Mouse (Mus musculus) 416B (cell line): ENCODE results near the gene 4922502D21Rik.
A peak's percentile ranks its signal among the peaks of the same experiment; 100 is the strongest.

ENCODE experiments used
- DNase-seq: peaks from one replicate; pipeline ENCODE4 v3.0.0; 2011; ENCODE audit warnings: low read depth

4922502D21Rik gene

GRCm38 (mm10) chr6:129312499-129312898 is 19.1 kb downstream of the 4922502D21Rik start:
- DNase-seq: no peak

DNA sequence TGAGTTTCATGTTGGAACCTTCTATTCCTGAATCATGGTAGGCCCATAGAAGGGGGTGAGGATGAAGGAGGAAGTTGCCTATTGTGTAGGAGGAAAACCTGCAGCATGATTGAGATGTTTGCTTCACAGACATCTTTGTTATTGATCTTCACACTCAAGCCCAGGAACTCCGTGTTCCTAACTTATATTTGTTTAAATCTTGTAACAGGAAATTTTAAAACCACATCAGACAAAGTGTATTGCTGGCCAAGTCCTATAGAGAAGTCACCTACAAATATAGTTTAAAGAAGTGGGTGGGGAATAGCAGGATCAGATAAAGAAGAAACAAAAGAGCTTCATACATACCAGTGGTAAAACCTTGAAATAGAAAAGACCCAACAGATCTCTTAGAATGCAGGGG is 27.4 kb downstream of the 4922502D21Rik start:
- DNase-seq: no peak

DNA sequence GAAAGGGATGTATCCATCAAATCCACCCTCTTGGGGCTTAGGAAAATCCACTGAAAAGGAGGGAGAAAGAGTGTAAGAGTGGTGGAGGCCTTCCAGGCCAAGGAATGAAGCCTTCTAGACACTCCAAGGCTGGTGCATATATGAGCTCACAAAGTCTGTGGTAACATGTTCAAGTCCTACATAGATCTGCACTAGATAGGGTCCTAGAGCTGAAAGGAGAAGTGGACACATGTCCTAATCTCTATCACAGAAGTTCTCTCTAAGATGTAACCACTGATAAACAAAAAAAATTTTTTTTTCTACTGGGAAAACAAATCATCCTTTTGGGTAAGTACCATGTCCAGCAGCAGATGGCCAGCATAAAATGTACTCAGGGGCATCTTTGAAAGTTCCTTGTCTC is 42.9 kb downstream of the 4922502D21Rik start:
- DNase-seq: peak; percentile 61

DNA sequence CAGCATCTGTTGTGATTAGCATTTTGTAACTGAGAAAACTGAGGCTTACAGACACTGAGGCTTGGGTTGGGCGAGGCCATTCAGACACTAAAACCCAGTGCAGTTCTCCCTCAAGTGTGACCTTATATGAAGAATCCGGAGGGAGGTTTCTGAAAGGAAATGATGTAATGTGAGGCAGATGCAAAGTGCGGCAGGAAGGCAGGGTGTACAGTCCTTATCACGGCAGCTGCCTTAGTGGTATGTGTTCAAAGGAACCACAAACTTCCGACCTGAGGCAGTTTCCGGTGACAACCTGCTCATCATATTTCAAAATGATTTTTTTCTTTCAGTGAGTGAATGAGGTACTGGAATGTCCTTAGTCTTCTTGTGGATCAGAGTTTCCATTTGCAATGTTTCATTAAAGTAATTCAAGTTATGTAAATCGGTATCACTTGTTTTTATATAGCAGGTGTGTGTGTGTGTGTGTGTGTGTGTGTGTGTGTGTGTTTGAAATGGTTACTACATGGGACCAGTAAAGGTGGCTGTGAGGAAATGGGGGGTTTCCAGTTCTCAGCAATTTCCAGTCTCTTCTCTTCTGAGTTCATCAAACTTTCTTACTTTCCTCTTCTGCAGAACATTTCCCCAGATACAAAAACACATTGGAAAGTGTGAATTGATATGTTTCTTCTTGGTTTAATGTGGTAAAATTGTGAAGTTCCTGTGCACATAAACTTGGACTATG is 47.1 kb downstream of the 4922502D21Rik start:
- peak; percentile 98 for DNase-seq

DNA sequence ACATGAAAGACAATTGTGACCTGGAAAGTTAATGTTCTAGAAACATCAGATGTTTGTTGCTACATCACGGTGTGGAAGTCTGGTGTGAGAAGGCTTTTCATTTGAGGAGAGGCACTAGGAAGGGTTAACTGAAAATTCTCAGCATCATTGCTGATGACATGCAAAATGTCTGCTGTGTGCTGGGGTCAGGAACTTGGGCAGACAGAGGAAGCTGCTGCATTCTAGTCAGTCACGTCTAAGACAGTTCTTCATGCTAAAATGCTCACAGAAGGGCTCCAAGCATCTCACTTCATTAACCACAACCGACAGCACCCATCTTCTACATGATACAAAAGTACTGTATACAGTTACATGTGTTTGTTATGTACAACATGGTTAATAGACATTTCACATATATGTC is 48.3 kb downstream of the 4922502D21Rik start:
- DNase-seq: no peak

GRCm38 (mm10) chr6:129276483-129276882 is 55.1 kb downstream of the 4922502D21Rik start:
- no peak for DNase-seq

DNA sequence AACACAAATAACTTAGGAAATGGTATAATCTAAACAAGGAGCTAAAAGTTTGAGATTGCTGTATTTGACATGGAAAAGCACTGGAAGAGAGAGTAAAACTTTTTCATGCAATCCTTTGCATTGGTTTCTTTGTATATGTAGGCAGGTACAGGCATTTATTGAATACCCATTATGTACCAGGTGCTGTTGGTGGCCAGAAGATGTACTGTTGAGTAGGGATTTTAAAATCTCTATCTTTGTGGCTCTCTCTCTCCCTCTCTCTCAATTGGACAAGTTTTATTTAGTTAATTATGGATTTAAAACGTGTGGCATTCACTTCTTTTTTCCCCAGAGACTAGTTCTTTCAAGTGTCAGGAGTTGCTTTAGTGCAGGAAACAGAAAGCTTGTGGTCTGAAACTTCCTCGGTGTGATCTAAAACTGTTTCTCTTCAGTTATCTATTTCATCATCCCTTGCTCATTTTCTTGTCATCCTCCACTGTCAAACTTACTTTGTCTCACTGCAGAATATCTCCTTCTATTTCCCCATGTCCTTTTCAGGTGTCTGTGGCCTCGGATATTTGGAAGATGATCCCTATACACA is 55.9 kb downstream of the 4922502D21Rik start:
- DNase-seq: peak; percentile 79

DNA sequence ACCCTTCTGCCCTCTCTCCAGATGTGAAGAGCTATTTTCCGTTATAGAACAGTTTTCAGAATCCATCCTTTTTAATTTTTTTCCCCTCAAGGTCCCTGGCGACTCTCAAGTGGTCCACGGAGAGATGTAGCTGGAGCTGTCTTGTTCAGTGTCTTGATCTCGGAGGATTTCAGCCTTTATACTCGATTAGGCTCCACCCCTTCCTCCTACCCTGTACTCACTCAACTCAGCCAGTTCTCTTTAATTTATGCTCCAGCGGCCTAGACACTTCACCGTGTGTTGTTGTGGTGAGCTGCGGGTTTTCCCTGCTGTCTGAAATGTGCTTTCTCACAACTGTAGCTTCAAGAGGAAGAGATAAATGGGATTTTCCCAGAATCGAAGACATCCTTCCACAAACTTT is 56.4 kb downstream of the 4922502D21Rik start, which contains the start of gene Cd69:
Gene Cd69 (minus strand): TSS at position 217 of the 400 bp plus-strand sequence.
- peak; percentile 94 for DNase-seq

DNA sequence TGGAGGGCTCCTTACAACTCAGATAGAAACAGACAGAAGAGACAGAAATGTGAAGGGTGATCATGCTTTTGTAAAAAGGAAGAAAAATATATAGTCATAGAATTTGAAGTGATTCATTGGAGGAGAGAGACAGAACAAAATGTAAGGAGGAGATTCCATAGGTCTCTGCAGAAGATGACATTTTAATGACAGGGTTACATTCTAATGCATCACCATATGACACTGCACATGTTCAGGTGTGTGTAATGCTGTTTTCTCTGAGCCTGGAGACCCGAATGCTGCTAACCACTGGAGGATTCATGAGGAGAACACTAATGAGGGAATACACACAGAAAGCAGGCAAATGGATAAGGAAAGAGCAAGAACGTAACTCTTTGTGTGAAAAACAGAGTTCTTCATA is 57.1 kb downstream of the 4922502D21Rik start:
- no peak for DNase-seq

DNA sequence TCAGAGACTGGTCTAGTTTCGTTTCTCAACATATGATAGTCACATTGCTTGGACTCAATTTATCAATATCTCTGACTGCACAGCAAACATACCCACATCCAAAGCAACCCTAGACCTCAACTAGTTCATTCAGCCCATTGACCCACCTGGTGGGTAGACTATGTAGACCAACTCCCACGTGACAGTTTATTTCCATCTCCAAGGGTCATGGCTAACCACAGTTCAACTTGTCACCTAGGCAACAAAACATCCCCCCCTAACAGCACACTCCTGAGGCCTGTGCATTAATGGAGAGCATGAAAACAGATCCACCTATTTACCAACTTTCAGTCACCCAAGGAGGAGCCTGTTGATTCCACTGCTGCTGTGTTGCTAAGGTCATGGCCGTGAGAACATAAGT is 57.9 kb downstream of the 4922502D21Rik start:
- peak; percentile 74 for DNase-seq
